Mouse (Mus musculus) layer of hippocampus, postnatal 10 days (tissue): ENCODE results near the gene Zfp948. TPM values are rescaled to one million over a fixed set of nuclear protein-coding genes. Genes with fewer than 3 reads are reported as not detected.
"Not testable (repeated sequence)": the region's sequence is repeated elsewhere in the genome, so short reads cannot be mapped to it uniquely, and the experiment has no call there.

Experiments used
- DNase-seq, 2 experiments: peaks; one replicate each; pipeline ENCODE4 v3.0.0; 2021; ENCODE audit warnings: low spot score in 2 of 2
- total RNA-seq, 2 experiments: library from RNA; stranded (reverse); gene quantifications; 2 replicates each; pipeline ENCODE4 v1.2.3; 2021

The Zfp948 gene
- total RNA-seq, 2 experiments from 2014 or later, result 15.5 to 17.6 TPM

GRCm38 (mm10) chr17:21623647-21624046 lies 56.8 kb downstream of the Zfp948 start:
- DNase-seq, result no peak

GRCm38 (mm10) chr17:21635758-21636157 lies 69.0 kb downstream of the Zfp948 start:
- not testable (repeated sequence) for DNase-seq

Other genes starting within 250 kb of the Zfp948 start
- 1 to 10 TPM; 2.1 TPM for gene Zfp677, start 183.3 kb upstream of the Zfp948 start, total RNA-seq
- 1 to 10 TPM; 1.6 TPM for gene Zfp54, start 143.8 kb upstream of the Zfp948 start, total RNA-seq
- gene Zfp51, start 116.6 kb upstream of the Zfp948 start, total RNA-seq, result 1 to 10 TPM; 3.3 to 3.5 TPM
- 1 to 10 TPM; 4.9 to 5.4 TPM for gene Zfp53, start 78.0 kb upstream of the Zfp948 start, total RNA-seq
- 1 to 10 TPM; 6.3 to 6.8 TPM for gene Zfp52, start 31.5 kb upstream of the Zfp948 start, total RNA-seq
- 10 to 100 TPM in 1 of 2 experiments, 1 to 10 TPM in 1; 9.9 to 10.1 TPM for gene Zfp983, start 83.6 kb downstream of the Zfp948 start, total RNA-seq
- 1 to 10 TPM; 6.0 to 7.2 TPM for gene Gm10226, start 124.9 kb downstream of the Zfp948 start, total RNA-seq
- gene Zfp760, start 140.7 kb downstream of the Zfp948 start, total RNA-seq, result 1 to 10 TPM; 8.5 to 8.8 TPM
- 1 to 10 TPM; 6.8 to 7.9 TPM for gene Zfp229, start 163.8 kb downstream of the Zfp948 start, total RNA-seq